ENCODE assay signal across 11 mouse cellular contexts in the genomic region with DNA sequence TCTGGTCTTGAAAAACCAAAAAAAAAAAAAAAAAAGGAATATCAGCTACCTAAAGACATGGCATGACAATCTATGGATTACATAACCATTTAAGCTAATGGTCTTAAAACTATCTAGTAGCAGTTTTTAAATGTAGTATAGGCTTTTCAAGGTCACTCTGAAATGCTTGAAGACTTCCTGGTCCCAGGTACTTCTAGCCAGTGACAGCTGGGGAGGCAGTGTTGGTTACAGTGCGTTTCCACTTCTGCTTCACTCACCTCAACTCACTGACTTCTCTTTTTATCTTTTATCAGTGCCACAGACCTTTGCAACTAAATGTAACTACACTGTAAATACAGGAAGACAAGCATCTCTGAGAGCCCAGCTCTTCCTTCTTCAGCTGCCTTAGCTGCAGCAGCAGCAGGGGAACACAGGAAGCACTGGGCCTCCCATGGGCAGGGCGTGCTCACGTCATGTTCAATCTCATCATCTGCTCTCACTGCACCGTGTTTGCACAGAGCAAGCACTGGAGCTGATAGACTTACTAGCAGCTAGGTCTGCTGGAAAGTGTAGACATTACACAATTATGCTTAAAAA. TPM values are rescaled to one million over a fixed set of nuclear protein-coding genes. Genes with fewer than 3 reads are reported as not detected.
DNase-seq lines count a peak whose midpoint lies in the region; ATAC-seq lines count a peak whose summit lies in the region.
"Had no signal": no experiment of that assay in that cellular context is flagged by ENCODE, and none has a peak within 500 bp of the region (broad histone marks: within the 10 kb centered on the region; RNA-seq: fewer than 3 reads in every experiment).

No protein-coding gene starts in this region.

- H3K27ac ChIP-seq in hindbrain, embryonic 12.5 days, result no peak overlapping the region
- H3K27ac ChIP-seq: layer of hippocampus, adult 2 months; liver, embryonic 13.5 days had no signal

- peaks cover 5% of the 10 kb centered on the region; the same call in 1 of the 2 replicates for H3K9me3 ChIP-seq in hindbrain, embryonic 12.5 days (replicated peaks)
- H3K9me3 ChIP-seq: liver, embryonic 13.5 days had no signal

- WGBS in large intestine, adult 2 months, result 35% methylated on average over 4 of the region's 4 CpGs
- WGBS in hindbrain, embryonic 12.5 days, result 93% methylated on average over 4 of the region's 4 CpGs

- H3K4me3 ChIP-seq in hindbrain, embryonic 12.5 days, result no peak overlapping the region
- H3K4me3 ChIP-seq: erythroblast, embryonic 14.5 days; layer of hippocampus, adult 2 months; liver, embryonic 13.5 days had no signal

- ATAC-seq in hindbrain, embryonic 12.5 days (ENCODE audit: low FRiP score), result no peak

- no peak overlapping the region for H3K4me2 ChIP-seq in hindbrain, embryonic 12.5 days (replicated peaks)
- H3K4me2 ChIP-seq: liver, embryonic 13.5 days had no signal

- H3K9ac ChIP-seq in hindbrain, embryonic 12.5 days, result no peak overlapping the region
- H3K9ac ChIP-seq: liver, embryonic 13.5 days had no signal

- H3K36me3 ChIP-seq in hindbrain, embryonic 12.5 days, result peaks cover 85% of the 10 kb centered on the region

- no peaks in the 10 kb centered on the region for H3K27me3 ChIP-seq in hindbrain, embryonic 12.5 days
- H3K27me3 ChIP-seq: liver, embryonic 13.5 days had no signal

- peak; percentile 2 for DNase-seq in spleen, adult 12 weeks (ENCODE audit: low spot score)
- no peak for DNase-seq in spleen, postnatal 14 days (ENCODE audit: low spot score in 2 of 2)
- DNase-seq in cerebellum, adult 18-20 months, result peak; percentile 47 to 63
- DNase-seq in large intestine, adult 2 months (ENCODE audit: low read depth, low spot score), result peak; percentile 19
- DNase-seq in thymus, postnatal 25 days, result peak; percentile 22
- DNase-seq in left cerebral cortex, adult 8-10 months (ENCODE audit: low spot score in 2 of 2), result no peak
- no peak for DNase-seq in c-Kit-positive CD71-positive TER-119-positive erythroid progenitor cells, embryonic 14.5 days (ENCODE audit: low spot score)
- DNase-seq: liver, embryonic 13.5 days had no signal

- H3K4me1 ChIP-seq in hindbrain, embryonic 12.5 days, result no peaks in the 10 kb centered on the region

RNA-seq across cellular contexts. Expression of a gene that starts 46.0 kb away (rescaled TPM):
- polyA plus RNA-seq in large intestine, adult 2 months (2012; rRNA removed), result 14.6 and 20.7 TPM in 2 replicates
- total RNA-seq in left cerebral cortex, adult 8-10 months (2022), result 10 to 100 TPM; 32.9 to 48.3 (median 40.9) TPM
- polyA plus RNA-seq in hindbrain, embryonic 12.5 days (2016; fragmentation: Nextera tagmentation; extraction: Ambion mirVana), result 18.3 and 20.1 TPM in 2 replicates

Comparison
In these comparisons a context has a peak if more than half of its experiments do, and no peak if none do; other contexts are left out.
1. DNase-seq: peak in spleen, adult 12 weeks (single experiment), cerebellum, adult 18-20 months (2 of 2), large intestine, adult 2 months (single experiment) and thymus, postnatal 25 days (single experiment); none in spleen, postnatal 14 days (0 of 2), left cerebral cortex, adult 8-10 months (0 of 2) and c-Kit-positive CD71-positive TER-119-positive erythroid progenitor cells, embryonic 14.5 days (single experiment).